In genomic region chr2:33966984-33967421, GRCm38 (mm10) we compare ENCODE assay signal across 8 mouse cellular contexts.
A peak's percentile ranks its signal among the peaks of the same experiment; 100 is the strongest.
DNase-seq lines count a peak whose midpoint lies in the region; ATAC-seq and TF ChIP-seq lines count a peak whose summit lies in the region.

No protein-coding gene starts in this region.

- ATAC-seq in neural tube, embryonic 12.5 days (ENCODE audit: low FRiP score, low read depth) = 0 out of 2 replicates have a peak, but pooled peaks have one; percentile 44
- no peak for ATAC-seq in megakaryocyte-erythroid progenitor cell, adult 5-6 weeks (replicated peaks; ENCODE audit: low FRiP score, low TSS enrichment, poor library complexity, severe bottlenecking)

- H3K27ac ChIP-seq in cerebellum, adult 2 months (ENCODE audit: insufficient read depth, low read length) = no peak overlapping the region
- H3K27ac ChIP-seq in heart, embryonic 10.5 days = no peak overlapping the region
- no peak overlapping the region for H3K27ac ChIP-seq in neural tube, embryonic 12.5 days

- no peaks in the 10 kb centered on the region for H3K27me3 ChIP-seq in cerebellum, adult 2 months (ENCODE audit: control insufficient read depth, insufficient read depth, low read length)
- peaks cover 63% of the 10 kb centered on the region for H3K27me3 ChIP-seq in heart, embryonic 10.5 days (ENCODE audit: insufficient read depth, poor library complexity, severe bottlenecking)
- no peaks in the 10 kb centered on the region for H3K27me3 ChIP-seq in neural tube, embryonic 12.5 days (replicated peaks)

- H3K36me3 ChIP-seq in heart, embryonic 10.5 days = no peaks in the 10 kb centered on the region
- no peaks in the 10 kb centered on the region for H3K36me3 ChIP-seq in neural tube, embryonic 12.5 days

- TF ChIP-seq POLR2A in cerebellum, adult 2 months (IDR thresholded peaks at IDR 0.05; ENCODE audit: borderline replicate concordance, insufficient read depth, low read length) = no peak

- no peak for TF ChIP-seq CTCF in cerebellum, adult 2 months (IDR thresholded peaks at IDR 0.05; ENCODE audit: borderline replicate concordance, insufficient read depth, low read depth, low read length)

- peak overlapping the region; percentile 38 for H3K4me2 ChIP-seq in neural tube, embryonic 12.5 days (replicated peaks)

- H3K9me3 ChIP-seq in heart, embryonic 10.5 days = no peaks in the 10 kb centered on the region
- no peaks in the 10 kb centered on the region for H3K9me3 ChIP-seq in neural tube, embryonic 12.5 days

- no peaks in the 10 kb centered on the region for H3K4me1 ChIP-seq in cerebellum, adult 2 months (ENCODE audit: control insufficient read depth, insufficient read depth, low read length)
- peaks cover 8% of the 10 kb centered on the region for H3K4me1 ChIP-seq in heart, embryonic 10.5 days
- H3K4me1 ChIP-seq in neural tube, embryonic 12.5 days = peaks cover 14% of the 10 kb centered on the region

- no peak overlapping the region for H3K9ac ChIP-seq in neural tube, embryonic 12.5 days

- DNase-seq in left cerebral cortex, postnatal 10 days (ENCODE audit: extremely low spot score in 1 of 2, low spot score in 2 of 2) = peak; percentile 36 to 56
- DNase-seq in left cerebral cortex, adult 18-20 months (ENCODE audit: low spot score in 2 of 2) = no peak
- peak; percentile 54 to 67 for DNase-seq in cerebellum, adult 2 months
- no peak for DNase-seq in heart, embryonic 10.5 days (ENCODE audit: low spot score)
- DNase-seq in layer of hippocampus, adult 8-10 months (ENCODE audit: low spot score in 2 of 2) = peak; percentile 40 to 43
- no peak for DNase-seq in thymus, postnatal 10 days (ENCODE audit: low spot score in 2 of 2)

- intact Hi-C loops in left cerebral cortex, postnatal 10 days (cut with DNase I) = loop anchor here (5.0 kb wide), 1 partner anchor 220 kb away; no protein-coding TSS in a partner anchor

- no peak overlapping the region for H3K4me3 ChIP-seq in cerebellum, adult 2 months (replicated peaks; ENCODE audit: insufficient read depth, low read depth, low read length)
- peak overlapping the region; percentile 33; the same call in 1 of the 2 replicates for H3K4me3 ChIP-seq in heart, embryonic 10.5 days
- H3K4me3 ChIP-seq in neural tube, embryonic 12.5 days = no peak overlapping the region

- 9% methylated on average over 7 of the region's 7 CpGs for WGBS in cerebellum, adult 2 months
- 38% methylated on average over 7 of the region's 7 CpGs for WGBS in heart, embryonic 10.5 days
- WGBS in neural tube, embryonic 12.5 days = 49% methylated on average over 7 of the region's 7 CpGs

Comparison
In these comparisons a context has a peak if more than half of its experiments do, and no peak if none do; other contexts are left out.
1. DNase-seq: peak in left cerebral cortex, postnatal 10 days (2 of 2), cerebellum, adult 2 months (2 of 2) and layer of hippocampus, adult 8-10 months (2 of 2); none in left cerebral cortex, adult 18-20 months (0 of 2), heart, embryonic 10.5 days (single experiment) and thymus, postnatal 10 days (0 of 2).